Mouse (Mus musculus) CH12.LX (cell line): ENCODE measurements around the gene Ino80d.

Source experiments
- CTCF ChIP-seq, 2 experiments: IDR thresholded peaks in 1 of 2; conservative IDR thresholded peaks in 1 of 2; 2 replicates each; pipeline ENCODE4 v1.5.1; 2011 to 2012; ENCODE audit warnings: low read depth in 2 of 2, low read length in 2 of 2, improper control_type of control experiment in 1 of 2, inconsistent platforms in 1 of 2, mild to moderate bottlenecking in 1 of 2, moderate library complexity in 1 of 2
- IRF4 ChIP-seq: IDR thresholded peaks from 2 replicates; pipeline ENCODE4 v1.6.1; 2014; ENCODE audit warnings: low read depth, mild to moderate bottlenecking, inconsistent platforms, low read length, improper control_type of control experiment
- JUND ChIP-seq: conservative IDR thresholded peaks from 2 replicates; pipeline ENCODE4 v1.6.1; 2011; ENCODE audit warnings: low read depth, low read length, improper control_type of control experiment
- KAT2A ChIP-seq: IDR thresholded peaks from 2 replicates; pipeline ENCODE4 v1.6.1; 2012; ENCODE audit warnings: low read length, improper control_type of control experiment, inconsistent platforms; ENCODE audit not compliant: insufficient replicate concordance
- POLR2A ChIP-seq: IDR thresholded peaks from 2 replicates; pipeline ENCODE4 v1.6.1; 2011; ENCODE audit warnings: low read depth, mild to moderate bottlenecking, improper control_type of control experiment, low read length
- POLR2AphosphoS2 ChIP-seq: IDR thresholded peaks from 2 replicates; pipeline ENCODE4 v1.6.1; 2011; ENCODE audit warnings: low read depth, low read length, improper control_type of control experiment
- UBTF ChIP-seq: IDR thresholded peaks from 2 replicates; pipeline ENCODE4 v1.6.1; 2012; ENCODE audit warnings: low read depth, mild to moderate bottlenecking, inconsistent platforms, low read length, improper control_type of control experiment, moderate library complexity

DNA sequence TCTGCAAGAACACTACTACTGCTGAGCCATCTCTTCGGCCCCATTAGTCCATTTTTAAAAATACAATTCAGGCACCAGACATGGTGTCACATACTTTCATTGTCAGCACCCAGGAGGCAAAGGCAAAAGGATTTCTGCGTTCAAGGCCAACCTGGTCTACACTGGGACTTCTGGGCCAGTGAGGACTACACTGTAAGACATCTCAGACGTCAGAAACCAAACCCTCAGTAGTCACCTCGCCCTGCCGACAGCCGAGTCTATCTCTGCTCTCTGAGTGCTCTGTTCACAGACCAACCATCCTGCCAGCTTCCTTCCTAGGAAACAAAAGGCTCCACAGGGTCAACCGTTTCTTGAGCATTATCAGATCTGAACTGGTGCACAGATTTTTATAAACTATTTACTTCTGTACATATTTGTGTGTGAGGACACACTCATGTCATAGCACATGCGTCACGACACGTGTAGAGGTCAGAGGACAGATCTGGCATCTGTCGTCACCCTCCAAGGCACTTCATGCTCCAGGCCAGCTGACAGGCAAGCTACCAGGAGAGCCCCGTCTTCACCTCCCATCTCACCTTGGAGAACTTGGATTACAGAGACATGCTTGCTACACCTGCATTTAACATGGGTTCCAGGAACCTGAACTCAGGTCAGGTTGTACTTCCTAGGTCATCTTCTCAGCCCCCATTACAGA lies 11.6 kb downstream of the Ino80d start:
- TF ChIP-seq UBTF = no peak
- TF ChIP-seq POLR2A = no peak
- TF ChIP-seq CTCF (conservative IDR thresholded peaks at IDR 0.05 in 1 of 2, IDR thresholded peaks at IDR 0.05 in 1 of 2; ENCODE audit: low read depth in 2 of 2, low read length in 2 of 2) = no peak
- no peak for TF ChIP-seq IRF4
- TF ChIP-seq KAT2A = no peak
- no peak for TF ChIP-seq POLR2AphosphoS2
- TF ChIP-seq JUND = no peak
